Mouse (Mus musculus) spleen, postnatal 14 days (tissue): ENCODE data around the gene Gm21312.
"Not testable (repeated sequence)": the region's sequence is repeated elsewhere in the genome, so short reads cannot be mapped to it uniquely, and the experiment has no call there.

Experiments
- DNase-seq, 2 experiments: peaks; one replicate each; pipeline ENCODE4 v3.0.0; 2021 to 2022; ENCODE audit warnings: low spot score in 2 of 2

The Gm21312 gene

GRCm38 (mm10) chr10:104176724-104177123 lies at the start of gene Gm21312:
Gene Gm21312 (plus strand): TSS chr10:104177024.
- DNase-seq = not testable (repeated sequence)

GRCm38 (mm10) chr10:104142687-104143086 lies 34.1 kb upstream of the Gm21312 start, which contains the start of gene Gm21293:
Gene Gm21293 (plus strand): TSS chr10:104142987.
- DNase-seq = not testable (repeated sequence)

GRCm38 (mm10) chr10:104151197-104151596 lies 25.6 kb upstream of the Gm21312 start, which contains the start of gene Gm6763:
Gene Gm6763 (plus strand): TSS chr10:104151497.
- DNase-seq = not testable (repeated sequence)

GRCm38 (mm10) chr10:104159706-104160105 lies 17.1 kb upstream of the Gm21312 start, which contains the start of gene Gm8764:
Gene Gm8764 (plus strand): TSS chr10:104160006.
- DNase-seq = not testable (repeated sequence)

GRCm38 (mm10) chr10:104168215-104168614 lies 8.6 kb upstream of the Gm21312 start, which contains the start of gene Gm21304:
Gene Gm21304 (plus strand): TSS chr10:104168515.
- not testable (repeated sequence) for DNase-seq

- not testable (repeated sequence) for DNase-seq
These were observed 8.4 kb downstream of the Gm21312 start, which contains the start of gene Gm20765 for GRCm38 (mm10) chr10:104185233-104185632. Gene Gm20765 (plus strand): TSS chr10:104185533.

- DNase-seq = not testable (repeated sequence)
These were observed 16.9 kb downstream of the Gm21312 start, which contains the start of gene Gm4340 for GRCm38 (mm10) chr10:104193742-104194141. Gene Gm4340 (plus strand): TSS chr10:104194042.

GRCm38 (mm10) chr10:104209655-104210054 lies 32.8 kb downstream of the Gm21312 start:
- no peak for DNase-seq

- DNase-seq = no peak
These were observed 33.6 kb downstream of the Gm21312 start for GRCm38 (mm10) chr10:104210268-104210990.

- DNase-seq = no peak
These were observed 37.7 kb downstream of the Gm21312 start for GRCm38 (mm10) chr10:104214527-104214926.

- DNase-seq = no peak
These were observed 43.6 kb downstream of the Gm21312 start for GRCm38 (mm10) chr10:104220303-104221021.
